Mouse (Mus musculus): ENCODE measurements around the gene Kcnmb1.
A peak's percentile ranks its signal among the peaks of the same experiment; 100 is the strongest.

Gene Kcnmb1

DNA sequence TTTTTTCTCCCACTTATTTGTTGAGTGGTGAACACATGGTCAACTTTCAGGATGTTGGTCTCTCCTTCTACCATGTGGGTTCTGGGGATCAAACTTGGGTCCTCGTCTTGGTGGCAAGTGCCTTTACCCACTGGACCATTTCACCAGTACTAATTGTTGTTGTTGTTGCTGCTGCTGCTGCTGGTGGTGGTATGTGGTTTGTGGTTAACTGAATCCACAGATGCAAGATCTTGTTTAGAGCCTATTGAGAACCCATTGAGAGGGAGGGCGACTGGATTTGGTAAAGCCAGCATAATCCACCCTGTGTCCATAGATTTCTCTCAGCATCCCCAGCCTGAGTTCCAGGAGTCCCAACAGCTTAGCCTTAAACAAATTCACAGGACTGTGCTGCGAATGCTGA is 37.6 kb downstream of the Kcnmb1 start:
- DNase-seq (ENCODE audit: low read depth, low spot score) = no peak

DNA sequence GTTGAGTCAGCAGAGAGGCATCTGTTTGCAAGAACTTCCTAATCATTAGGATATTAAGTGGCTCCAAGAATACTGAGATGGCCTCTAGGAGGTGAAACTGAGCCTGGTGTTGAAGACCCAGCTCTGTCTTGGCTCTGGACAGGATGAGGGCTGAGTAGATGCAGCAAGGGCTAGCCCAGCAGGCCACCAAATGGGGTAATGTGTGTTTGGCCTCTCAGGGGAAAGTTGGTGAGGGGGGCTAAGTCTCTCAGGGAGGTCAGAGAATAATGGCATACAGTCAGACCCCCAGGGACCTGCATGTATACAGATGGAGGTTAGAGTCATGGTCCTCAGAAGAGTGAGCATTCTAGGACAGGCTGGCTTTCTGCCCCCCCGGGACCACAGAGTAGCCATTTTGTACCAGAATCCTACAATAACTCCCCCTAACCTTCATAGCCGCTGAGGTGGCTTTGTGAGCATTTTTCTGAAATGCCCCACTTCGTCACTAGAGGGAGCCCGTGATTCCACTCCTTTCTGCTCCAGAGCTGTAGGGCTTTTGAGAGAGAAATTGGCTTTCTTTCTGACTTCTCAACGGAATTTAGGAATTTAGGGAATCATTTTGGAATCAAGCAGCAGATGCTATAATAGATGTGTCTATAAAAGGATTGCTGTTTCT is 39.3 kb downstream of the Kcnmb1 start:
- DNase-seq (ENCODE audit: low read depth, low spot score) = peak; percentile 84

DNA sequence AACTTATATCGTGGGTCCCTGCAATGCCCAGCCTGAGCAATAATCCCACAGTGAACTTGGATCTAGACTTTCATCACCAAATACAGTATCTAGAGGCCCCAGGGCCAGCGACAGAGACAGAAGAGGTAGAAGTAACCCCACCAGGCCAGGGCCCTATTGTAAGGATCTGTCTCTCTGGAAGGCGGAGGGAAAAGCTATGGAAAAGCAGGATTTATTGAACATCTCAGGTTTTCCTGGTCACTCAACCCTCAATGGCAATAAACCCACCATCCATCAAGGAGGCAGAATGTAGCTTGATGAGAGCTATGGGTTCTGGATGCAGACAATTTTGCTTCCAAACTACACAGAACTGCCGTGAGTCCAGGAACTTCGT is 39.8 kb downstream of the Kcnmb1 start:
- DNase-seq (ENCODE audit: low read depth, low spot score) = no peak

GRCm38 (mm10) chr11:34007616-34008015 is 44.8 kb downstream of the Kcnmb1 start:
- DNase-seq (ENCODE audit: low read depth, low spot score) = peak; percentile 28

DNA sequence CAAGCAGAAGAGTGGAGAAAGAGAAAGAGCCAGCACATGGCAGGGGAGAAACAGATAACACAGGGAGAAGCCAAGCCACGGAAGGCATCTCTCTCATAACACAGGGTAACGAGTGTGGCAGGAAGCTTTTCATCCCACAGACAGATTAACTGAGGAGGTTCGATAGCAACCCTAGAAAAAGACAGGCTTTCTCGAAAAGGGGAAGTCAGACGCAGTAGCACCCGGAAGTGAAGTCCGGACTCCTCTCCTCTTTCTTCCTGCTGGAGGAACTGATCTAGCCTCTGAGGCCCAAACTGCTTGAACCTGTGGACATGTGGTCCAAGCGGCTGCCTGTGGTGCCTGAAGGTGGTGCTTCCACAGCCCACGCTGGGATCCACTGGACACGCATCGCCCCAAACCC is 45.4 kb downstream of the Kcnmb1 start:
- peak; percentile 74 for DNase-seq (ENCODE audit: low read depth, low spot score)

- DNase-seq (ENCODE audit: low read depth, low spot score) = peak; percentile 92
Measured at GRCm38 (mm10) chr11:34008702-34009101, 45.9 kb downstream of the Kcnmb1 start.

DNA sequence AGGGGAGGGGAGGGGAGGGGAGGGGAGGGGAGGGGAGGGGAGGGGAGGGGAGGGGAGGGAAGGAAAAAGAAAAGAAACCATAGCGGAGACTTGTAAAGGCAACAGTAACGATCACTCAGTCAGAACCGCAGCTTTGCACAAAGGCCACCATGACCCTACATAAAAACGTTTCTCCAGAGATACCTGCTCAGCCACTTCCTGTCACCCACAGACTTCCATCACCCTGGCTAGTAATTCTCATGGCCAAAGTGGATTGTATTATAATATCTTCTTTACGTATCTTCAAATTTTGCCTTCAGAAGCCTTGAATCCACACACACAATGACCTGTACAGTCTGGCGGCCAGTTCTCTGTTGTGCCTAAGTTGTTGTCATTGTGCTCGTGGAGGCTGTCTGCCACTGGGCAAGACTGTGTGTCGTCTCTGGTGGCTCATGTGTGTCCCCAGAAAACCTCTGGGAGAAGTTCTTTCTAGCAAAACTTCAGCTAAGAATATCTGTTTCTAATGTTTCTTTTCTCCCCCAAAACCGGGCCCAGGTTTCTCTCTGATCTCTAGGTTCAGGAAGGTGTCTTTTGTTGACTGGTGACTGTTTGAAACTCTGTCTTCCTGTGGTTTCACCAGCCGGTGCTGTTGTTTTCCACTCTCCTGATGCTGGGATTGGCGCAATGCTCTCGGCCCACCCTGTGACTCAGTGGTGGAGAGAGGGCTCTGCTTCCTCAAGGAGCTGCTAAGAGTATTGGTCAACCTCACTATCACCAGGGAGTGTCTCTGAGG is 46.7 kb downstream of the Kcnmb1 start:
- peak; percentile 63 for DNase-seq (ENCODE audit: low read depth, low spot score)

- DNase-seq (ENCODE audit: low read depth, low spot score) = peak; percentile 77
Measured at GRCm38 (mm10) chr11:34010133-34010858, 47.5 kb downstream of the Kcnmb1 start.

DNA sequence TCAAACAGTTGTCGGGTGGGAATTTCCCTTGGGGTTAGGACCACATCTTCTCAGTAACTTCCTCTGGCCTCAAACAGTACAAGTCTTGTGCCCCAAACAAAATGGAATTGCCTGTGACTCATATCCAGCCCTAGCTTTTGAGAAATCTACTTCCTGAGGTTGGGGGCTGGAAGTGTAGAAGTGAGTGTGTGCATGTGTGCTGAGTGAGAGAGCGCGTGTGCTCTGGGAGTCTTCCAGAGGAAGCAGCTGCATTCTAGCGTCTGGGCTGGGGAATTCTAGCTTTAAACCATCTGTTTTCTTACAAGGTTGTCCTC is 48.0 kb downstream of the Kcnmb1 start:
- DNase-seq (ENCODE audit: low read depth, low spot score) = peak; percentile 79

DNA sequence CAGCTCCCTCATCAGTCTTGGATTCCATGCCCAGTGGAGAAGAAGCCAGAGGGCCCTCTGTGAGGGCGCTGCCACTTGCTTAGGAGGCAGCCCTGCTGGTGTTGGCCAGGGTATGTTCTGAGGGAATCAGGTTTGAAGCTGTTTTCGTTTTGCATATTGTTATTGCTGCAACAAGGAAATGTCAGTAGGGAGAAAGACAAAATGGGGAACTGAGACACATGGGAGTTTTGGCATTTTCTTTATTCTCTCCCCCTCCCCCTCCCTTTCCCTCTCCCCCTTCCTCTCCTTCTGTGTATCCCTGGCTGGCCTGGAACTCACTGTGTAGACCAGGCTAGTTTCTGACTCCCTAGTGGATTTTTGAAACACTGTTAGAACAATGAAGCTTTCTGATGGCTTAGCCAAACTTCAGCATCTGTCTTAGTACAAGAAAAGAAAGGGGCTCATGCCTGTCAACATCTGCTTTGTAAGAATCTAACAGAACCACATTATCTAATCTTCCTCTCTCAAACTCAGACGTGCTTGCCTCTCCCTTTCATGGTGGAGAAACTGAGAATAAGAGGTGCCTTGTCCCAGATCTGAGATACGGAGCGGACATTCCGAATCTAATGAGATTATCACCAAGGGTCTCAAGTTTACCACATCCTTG is 49.3 kb downstream of the Kcnmb1 start:
- no peak for DNase-seq (ENCODE audit: low read depth, low spot score)

Measured in CD4-positive, CD25-positive, alpha-beta regulatory T cell, adult 2 months (primary cell).